Mouse (Mus musculus) cortical plate, adult 2 months (tissue): ENCODE measurements around the gene Cyp27b1. TPM values are rescaled to one million over a fixed set of nuclear protein-coding genes. Genes with fewer than 3 reads are reported as not detected.

ENCODE experiments used
- H3K27ac ChIP-seq: fragments of 200-500 bp; 2 replicates; pipeline ENCODE4 v1.5.1; 2012; ENCODE audit warnings: low read length, control low read depth, inconsistent platforms; ENCODE audit not compliant: insufficient read depth
- H3K4me1 ChIP-seq: fragments of 200-500 bp; 2 replicates; pipeline ENCODE4 v1.6.1; 2011; ENCODE audit warnings: low read length; ENCODE audit not compliant: control insufficient read depth, insufficient read depth
- H3K4me3 ChIP-seq: fragments of 200-500 bp; 2 replicates; pipeline ENCODE4 v1.5.1; 2011; ENCODE audit warnings: mild to moderate bottlenecking, low read length, control low read depth; ENCODE audit not compliant: insufficient read depth
- CTCF ChIP-seq: fragments of 200-500 bp; IDR thresholded peaks from 2 replicates; pipeline ENCODE4 v1.5.1; 2011; ENCODE audit warnings: mild to moderate bottlenecking, control low read depth, low read length; ENCODE audit not compliant: insufficient read depth; ENCODE audit errors: extremely low read depth
- POLR2A ChIP-seq: fragments of 200-500 bp; IDR thresholded peaks from 2 replicates; pipeline ENCODE4 v1.6.1; 2011; ENCODE audit warnings: mild to moderate bottlenecking, low read length, control low read depth; ENCODE audit not compliant: insufficient read depth; ENCODE audit errors: extremely low read depth
- polyA plus RNA-seq: library from polyadenylated mRNA; depleted of rRNA; stranded (reverse); fragments of >200 nt; gene quantifications from 2 replicates; pipeline ENCODE4 v1.2.3, GENCODE M21; 2012

Gene Cyp27b1
- polyA plus RNA-seq, 1 experiment, result 0.67 TPM

- TF ChIP-seq CTCF (no peak), POLR2A (no peak)
- H3K27ac ChIP-seq, result no peak overlapping the region
Observed at GRCm38 (mm10) chr10:127083915-127084306, 35.9 kb downstream of the Cyp27b1 start.

DNA sequence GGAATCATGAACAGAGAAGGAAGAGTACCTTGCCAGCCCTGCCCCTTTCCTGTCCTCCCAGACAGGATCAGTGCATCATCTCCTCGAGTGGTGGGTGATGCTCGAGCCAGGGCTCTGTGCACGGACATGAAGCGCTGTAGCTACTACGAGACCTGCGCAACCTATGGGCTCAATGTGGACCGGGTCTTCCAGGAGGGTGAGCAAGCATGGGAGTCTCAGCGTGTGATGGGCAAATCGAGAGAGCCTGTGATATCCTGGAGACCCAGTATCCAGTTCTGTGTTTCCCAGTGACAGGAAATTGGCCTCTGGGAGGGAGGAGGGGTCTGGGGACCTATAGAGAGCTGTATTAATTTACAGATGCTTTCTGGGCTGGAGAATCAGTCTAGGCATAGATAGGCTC lies 37.0 kb downstream of the Cyp27b1 start:
- H3K27ac ChIP-seq, result no peak overlapping the region
- TF ChIP-seq POLR2A (no peak), CTCF (no peak)
- H3K4me3 ChIP-seq, result no peak overlapping the region
- H3K4me1 ChIP-seq, result peaks cover 11% of the 10 kb centered on the region

More at GRCm38 (mm10) chr10:127083915-127084306, 35.9 kb downstream of the Cyp27b1 start:
- no peak overlapping the region for H3K4me3 ChIP-seq
- peaks cover 11% of the 10 kb centered on the region for H3K4me1 ChIP-seq

- Histone ChIP-seq H3K4me3 (no peak overlapping the region), H3K4me1 (peaks cover 16% of the 10 kb centered on the region), H3K27ac (no peak overlapping the region)
- TF ChIP-seq POLR2A (no peak), CTCF (no peak)
Observed at GRCm38 (mm10) chr10:127085633-127086032, 37.6 kb downstream of the Cyp27b1 start.

DNA sequence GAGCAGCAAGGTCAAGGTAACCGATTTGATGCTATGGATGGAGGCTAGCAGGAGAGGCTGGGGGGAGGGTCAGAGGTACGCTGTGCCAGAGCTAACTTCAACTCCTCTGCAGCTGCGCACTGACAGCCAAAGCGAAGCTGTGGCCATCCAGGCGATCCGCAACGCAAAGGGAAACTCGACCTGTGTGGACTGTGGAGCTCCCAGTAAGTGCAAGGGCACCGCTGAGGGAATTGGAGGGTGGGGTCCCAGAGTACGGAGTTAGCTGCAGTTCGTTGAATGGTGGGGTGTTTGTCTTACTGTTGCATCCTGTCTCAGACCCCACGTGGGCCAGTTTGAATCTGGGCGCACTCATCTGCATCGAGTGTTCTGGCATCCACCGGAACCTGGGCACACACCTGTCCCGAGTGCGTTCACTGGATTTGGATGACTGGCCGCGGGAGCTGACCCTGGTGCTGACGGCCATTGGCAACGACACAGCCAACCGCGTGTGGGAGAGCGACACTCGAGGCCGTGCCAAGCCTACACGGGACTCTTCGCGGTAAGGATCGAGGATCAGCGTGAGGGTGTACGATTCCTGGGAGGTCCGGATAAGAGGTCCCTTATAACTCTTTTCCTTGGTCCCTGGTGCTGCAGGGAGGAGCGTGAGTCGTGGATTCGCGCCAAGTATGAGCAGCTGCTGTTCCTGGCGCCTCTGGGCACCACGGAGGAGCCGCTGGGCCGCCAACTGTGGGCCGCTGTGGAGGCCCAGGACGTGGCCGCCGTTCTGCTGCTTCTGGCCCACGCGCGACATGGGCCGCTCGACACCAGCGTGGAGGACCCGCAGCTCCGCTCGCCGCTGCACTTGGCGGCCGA lies 42.7 kb downstream of the Cyp27b1 start:
- H3K27ac ChIP-seq, result peak overlapping the region; percentile 82
- H3K4me3 ChIP-seq, result peak overlapping the region; percentile 1; the same call in 1 of the 2 replicates
- peaks cover 13% of the 10 kb centered on the region for H3K4me1 ChIP-seq
- TF ChIP-seq CTCF (no peak), POLR2A (no peak)

DNA sequence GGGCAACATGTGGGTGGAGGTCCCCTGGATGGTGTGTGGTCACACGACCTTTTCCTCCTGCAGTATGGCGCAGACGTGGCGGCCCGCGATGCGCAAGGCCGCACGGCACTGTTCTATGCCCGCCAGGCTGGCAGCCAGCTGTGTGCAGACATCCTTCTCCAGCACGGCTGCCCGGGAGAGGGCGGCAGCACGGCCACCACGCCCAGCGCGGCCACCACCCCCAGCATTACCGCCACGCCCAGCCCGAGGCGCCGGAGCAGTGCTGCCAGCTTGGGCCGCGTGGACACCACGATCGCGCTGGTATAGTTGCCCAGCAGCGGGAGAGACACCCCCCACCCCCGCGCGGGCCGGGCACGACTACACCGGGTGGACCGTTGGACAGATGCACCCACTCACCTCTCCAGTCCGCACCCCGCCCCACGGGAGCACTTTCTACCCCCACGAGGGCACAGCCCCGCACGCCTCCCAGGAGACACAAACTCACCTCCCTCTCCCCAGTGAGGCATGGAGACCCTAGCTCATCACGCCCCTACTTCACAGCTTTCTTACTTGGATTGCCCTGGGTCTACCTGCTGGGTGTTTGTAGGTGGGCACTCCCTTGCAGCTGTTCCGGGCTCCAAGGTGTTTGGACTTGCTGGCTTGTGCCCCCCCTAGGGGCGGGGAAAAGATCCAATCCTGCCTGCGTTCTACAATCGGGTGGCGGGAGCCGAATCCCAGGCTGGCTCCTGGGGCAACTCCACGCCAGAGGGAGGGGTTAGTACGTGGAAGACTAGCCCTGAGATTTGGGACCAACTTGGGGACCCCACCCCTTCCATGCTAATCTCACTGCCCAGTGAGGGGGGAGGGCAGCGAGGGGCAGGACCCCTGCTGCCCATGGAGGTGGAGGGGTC lies 43.7 kb downstream of the Cyp27b1 start:
- no peak for TF ChIP-seq POLR2A
- TF ChIP-seq CTCF, result no peak
- peak overlapping the region; percentile 1; the same call in 1 of the 2 replicates for H3K4me3 ChIP-seq
- peaks cover 13% of the 10 kb centered on the region for H3K4me1 ChIP-seq
- peak overlapping the region; percentile 82 for H3K27ac ChIP-seq

DNA sequence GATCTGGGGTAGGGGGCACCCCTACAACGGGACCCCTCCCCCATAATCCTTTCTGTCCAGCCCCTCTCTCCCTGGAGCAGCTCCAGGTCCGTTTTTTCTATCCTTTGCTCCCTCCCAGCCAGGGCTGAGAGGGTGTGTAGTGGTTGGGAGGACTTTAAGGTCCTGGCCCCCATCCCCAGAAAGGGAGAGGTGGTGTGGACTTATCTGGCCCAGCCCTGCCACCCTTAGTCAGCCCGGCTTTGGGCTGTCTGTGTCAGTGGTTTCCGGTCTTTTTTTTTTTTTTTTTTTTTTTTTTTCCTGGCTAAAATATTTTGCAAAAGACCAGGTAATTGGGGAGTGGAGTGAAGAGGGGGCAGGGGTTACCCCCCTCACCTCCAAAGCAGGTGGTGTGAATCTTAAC lies 44.7 kb downstream of the Cyp27b1 start:
- Histone ChIP-seq H3K4me1 (peaks cover 13% of the 10 kb centered on the region), H3K27ac (no peak overlapping the region), H3K4me3 (no peak overlapping the region)
- TF ChIP-seq POLR2A (no peak), CTCF (no peak)

DNA sequence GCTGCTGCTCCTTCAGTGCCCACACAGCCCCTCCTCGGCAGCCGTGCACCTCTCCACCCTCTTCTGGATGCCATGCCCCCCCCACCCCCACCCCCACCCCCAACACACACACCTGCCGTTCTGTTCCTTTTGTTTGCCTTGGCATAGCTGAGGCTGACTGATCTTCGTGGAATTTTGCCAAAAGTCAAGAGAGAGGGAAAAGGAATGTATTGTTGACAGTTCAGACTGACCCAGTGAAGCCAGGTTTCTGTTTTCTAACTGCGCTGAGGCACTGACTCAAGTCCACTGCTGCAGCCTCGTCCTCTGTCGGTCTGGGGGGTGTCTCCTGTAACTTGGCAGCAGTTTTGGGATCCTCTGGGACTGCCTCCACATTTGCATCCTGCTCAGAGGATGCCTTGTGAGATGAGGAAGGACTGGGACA lies 46.3 kb downstream of the Cyp27b1 start:
- no peak overlapping the region for H3K27ac ChIP-seq
- no peak overlapping the region for H3K4me3 ChIP-seq
- peaks cover 13% of the 10 kb centered on the region for H3K4me1 ChIP-seq
- TF ChIP-seq POLR2A, result peak; percentile 41; the same call in 1 of the 2 replicates
- TF ChIP-seq CTCF, result no peak

DNA sequence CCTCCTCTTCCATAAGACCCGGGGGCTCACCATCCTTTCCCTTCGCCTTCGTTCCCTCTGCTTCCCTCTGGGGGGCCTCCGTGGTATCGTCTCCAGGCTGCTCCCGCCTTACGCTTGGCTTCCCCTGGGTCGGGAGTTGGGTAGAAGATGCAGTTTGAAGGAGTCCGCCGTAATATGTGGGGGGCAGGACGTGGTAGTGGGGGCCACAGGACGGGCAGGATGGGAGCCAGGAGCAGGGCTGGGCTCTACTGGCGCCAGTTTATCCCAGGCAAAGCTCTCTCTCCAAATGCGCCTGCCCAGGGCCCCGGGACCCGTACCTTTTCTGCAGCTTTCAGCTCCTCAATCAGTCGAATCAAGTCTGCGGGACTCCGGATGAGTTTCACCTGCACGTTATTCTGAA lies 50.5 kb downstream of the Cyp27b1 start:
- no peak overlapping the region for H3K4me3 ChIP-seq
- H3K4me1 ChIP-seq, result peaks cover 5% of the 10 kb centered on the region; the same call in 1 of the 2 replicates
- TF ChIP-seq CTCF (no peak), POLR2A (no peak)
- H3K27ac ChIP-seq, result no peak overlapping the region

GRCm38 (mm10) chr10:127099191-127099590 lies 51.1 kb downstream of the Cyp27b1 start:
- no peak overlapping the region for H3K27ac ChIP-seq
- TF ChIP-seq POLR2A (no peak), CTCF (no peak)
- peaks cover 3% of the 10 kb centered on the region; the same call in 1 of the 2 replicates for H3K4me1 ChIP-seq
- H3K4me3 ChIP-seq, result no peak overlapping the region
